Mouse (Mus musculus): Measurements from ENCODE around the gene Grip2.

GRCm38 (mm10) chr6:91862848-91863247 lies 35.8 kb upstream of the Grip2 start:
- no peak for TF ChIP-seq CTCF (IDR thresholded peaks at IDR 0.05; ENCODE audit: low read depth)
- TF ChIP-seq EP300 (IDR thresholded peaks at IDR 0.05; ENCODE audit: low read depth) = no peak
